Mouse (Mus musculus) ES-Bruce4 (cell line): ENCODE data around the gene Tspan4.

ENCODE experiments used
- CTCF ChIP-seq: IDR thresholded peaks from one replicate; pipeline ENCODE4 v1.8.1; 2011; ENCODE audit warnings: low read depth, low read length
- POLR2A ChIP-seq: IDR thresholded peaks from one replicate; pipeline ENCODE4 v1.8.1; 2011; ENCODE audit warnings: low read length; ENCODE audit not compliant: insufficient read depth

GRCm38 (mm10) chr7:141538852-141539555 lies 64.0 kb downstream of the Tspan4 start:
- TF ChIP-seq POLR2A, result no peak
- no peak for TF ChIP-seq CTCF
